Mouse (Mus musculus) thymus, adult 2 months (tissue): ENCODE measurements around the gene Ankrd13d.

Experiments
- CTCF ChIP-seq: fragments of 200-500 bp; IDR thresholded peaks from 2 replicates; pipeline ENCODE4 v1.5.1; 2012; ENCODE audit warnings: mild to moderate bottlenecking, control low read depth, low read length, moderate library complexity, borderline replicate concordance; ENCODE audit not compliant: control insufficient read depth, poor library complexity, insufficient read depth; ENCODE audit errors: extremely low read depth
- POLR2A ChIP-seq: fragments of 200-500 bp; IDR thresholded peaks from 2 replicates; pipeline ENCODE4 v1.6.1; 2012; ENCODE audit warnings: mild to moderate bottlenecking, low read length, control low read depth, moderate library complexity; ENCODE audit not compliant: control insufficient read depth, poor library complexity, insufficient read depth; ENCODE audit errors: extremely low read depth

GRCm38 (mm10) chr19:4240247-4240668 is 42.7 kb downstream of the Ankrd13d start:
- TF ChIP-seq CTCF (no peak), POLR2A (no peak)
